Mouse (Mus musculus): ENCODE data around the gene Fadd.

The Fadd gene

DNA sequence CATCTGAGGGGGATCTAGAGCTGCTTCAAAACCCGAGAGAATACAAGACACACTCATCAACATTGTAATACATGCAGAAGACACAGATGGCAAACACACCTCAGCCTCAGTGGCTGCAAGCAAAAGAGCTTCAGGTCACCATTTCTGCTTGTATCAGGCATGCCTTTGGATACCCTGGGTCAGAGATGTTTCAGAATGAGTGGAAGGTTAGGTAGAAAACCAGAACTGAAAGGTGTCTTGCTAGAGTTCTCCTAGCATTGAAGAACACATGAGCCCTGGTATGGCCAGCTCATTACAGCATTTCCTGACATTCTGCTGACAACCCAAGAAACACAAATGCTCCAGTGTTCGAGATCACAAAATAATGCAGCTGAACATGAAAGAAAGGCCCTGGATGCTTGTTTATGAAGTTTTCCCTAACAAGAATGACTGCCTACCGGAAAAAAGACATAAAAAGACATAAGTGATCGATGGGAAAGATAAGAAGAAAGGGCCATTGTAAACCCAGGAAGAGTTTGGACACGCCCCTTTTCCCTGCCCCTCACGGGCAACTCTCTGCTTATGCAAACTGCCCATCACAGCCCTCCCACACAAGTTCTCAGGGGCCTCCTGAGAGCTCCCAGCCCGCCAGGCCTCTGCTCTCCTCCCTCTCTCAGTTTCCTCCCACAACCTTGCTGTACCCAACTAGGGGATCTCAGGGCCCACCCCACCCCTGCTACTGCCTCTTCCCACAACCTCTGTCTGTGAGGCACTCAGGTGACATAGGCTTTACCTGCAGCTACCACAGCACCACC is 50.5 kb downstream of the Fadd start:
- DNase-seq (ENCODE audit: low read depth) = no peak

DNA sequence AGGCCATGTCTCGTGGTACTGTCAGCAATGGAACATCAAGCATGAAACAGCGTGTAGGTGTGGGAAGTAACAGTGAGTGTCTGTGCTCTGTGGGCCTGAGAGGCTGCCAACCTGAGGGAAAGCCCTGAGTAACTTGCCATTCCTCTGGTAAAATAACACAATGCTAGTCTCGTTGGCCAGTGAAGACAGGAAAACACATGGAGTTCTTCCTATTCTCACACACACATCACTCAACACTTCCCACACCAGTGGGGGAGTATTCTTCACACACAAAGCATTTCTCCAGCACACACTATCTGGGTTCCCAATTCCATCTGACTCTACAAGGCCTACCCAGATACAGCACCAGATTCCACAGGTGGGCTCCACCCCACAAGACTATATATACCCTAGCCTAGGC is 52.4 kb downstream of the Fadd start:
- no peak for DNase-seq (ENCODE audit: low read depth)

DNA sequence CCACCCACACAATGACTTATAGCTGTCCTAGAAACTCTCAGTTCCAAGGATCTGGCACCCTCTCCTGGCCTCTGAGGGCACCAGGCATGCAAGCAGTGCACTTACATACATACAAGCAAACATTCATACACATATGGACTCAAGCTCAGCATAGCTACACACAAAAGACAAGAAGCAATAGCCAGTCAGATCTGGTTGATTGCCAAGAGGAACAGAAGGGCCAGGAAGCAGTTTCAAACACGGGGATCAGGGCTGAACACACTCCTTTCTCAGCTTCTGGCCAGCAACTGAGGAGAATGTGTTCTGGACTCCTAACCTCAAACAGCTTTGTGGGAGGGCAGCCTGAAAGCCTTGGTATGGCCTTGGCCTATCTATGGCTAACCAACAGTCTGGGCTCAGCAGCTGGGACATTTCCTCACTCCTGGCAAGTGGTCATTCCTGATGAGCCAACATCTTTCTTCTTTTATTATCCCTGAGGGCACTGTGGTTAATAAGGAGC is 54.5 kb downstream of the Fadd start:
- no peak for DNase-seq (ENCODE audit: low read depth)
